ENCODE assay signal across 13 mouse cellular contexts in genomic region chr12:29698541-29698940, GRCm38 (mm10).
A peak's percentile ranks its signal among the peaks of the same experiment; 100 is the strongest.
DNase-seq lines count a peak whose midpoint lies in the region; ATAC-seq and TF ChIP-seq lines count a peak whose summit lies in the region.
"Had no signal": no experiment of that assay in that cellular context is flagged by ENCODE, and none has a peak within 500 bp of the region (broad histone marks: within the 10 kb centered on the region; RNA-seq: fewer than 3 reads in every experiment).

No protein-coding gene starts in this region.

- H3K36me3 ChIP-seq in hindbrain, embryonic 11.5 days (ENCODE audit: control insufficient read depth, insufficient read depth, low read length): no peaks in the 10 kb centered on the region
- H3K36me3 ChIP-seq in hindbrain, embryonic 10.5 days: no peaks in the 10 kb centered on the region
- H3K36me3 ChIP-seq in forebrain, postnatal 0 days (ENCODE audit: insufficient read depth): no peaks in the 10 kb centered on the region
- H3K36me3 ChIP-seq in midbrain, embryonic 12.5 days: no peaks in the 10 kb centered on the region
- H3K36me3 ChIP-seq in neural tube, embryonic 15.5 days: no peaks in the 10 kb centered on the region
- no peaks in the 10 kb centered on the region for H3K36me3 ChIP-seq in liver, postnatal 0 days (replicated peaks; ENCODE audit: insufficient read depth, low read length)

- DNase-seq in hindbrain, embryonic 11.5 days (ENCODE audit: low spot score): no peak
- no peak for DNase-seq in hindbrain, embryonic 10.5 days (ENCODE audit: low spot score)
- DNase-seq in forebrain, postnatal 0 days: no peak
- DNase-seq in ovary, adult 18-20 months (ENCODE audit: low spot score): no peak
- DNase-seq in liver, postnatal 0 days: no peak
- DNase-seq in adrenal gland, postnatal 36 days: no peak
- DNase-seq: cerebellum, adult 11 months; liver; lung, adult 2 months had no signal

- no peak overlapping the region for H3K4me3 ChIP-seq in hindbrain, embryonic 11.5 days (ENCODE audit: low read depth, low read length)
- no peak overlapping the region for H3K4me3 ChIP-seq in hindbrain, embryonic 10.5 days
- H3K4me3 ChIP-seq in forebrain, postnatal 0 days (ENCODE audit: low read depth, low read length): no peak overlapping the region
- no peak overlapping the region for H3K4me3 ChIP-seq in midbrain, embryonic 12.5 days
- H3K4me3 ChIP-seq in neural tube, embryonic 15.5 days (replicated peaks): no peak overlapping the region
- H3K4me3 ChIP-seq in liver, postnatal 0 days (ENCODE audit: low read depth, low read length): no peak overlapping the region
- H3K4me3 ChIP-seq: heart, adult 2 months had no signal

- H3K27me3 ChIP-seq in hindbrain, embryonic 11.5 days (ENCODE audit: control insufficient read depth, insufficient read depth, low read length): no peaks in the 10 kb centered on the region
- peaks cover 20% of the 10 kb centered on the region for H3K27me3 ChIP-seq in hindbrain, embryonic 10.5 days (ENCODE audit: insufficient read depth, poor library complexity, severe bottlenecking)
- H3K27me3 ChIP-seq in forebrain, postnatal 0 days (ENCODE audit: insufficient read depth, low read length): no peaks in the 10 kb centered on the region
- peaks cover 55% of the 10 kb centered on the region for H3K27me3 ChIP-seq in midbrain, embryonic 12.5 days
- no peaks in the 10 kb centered on the region for H3K27me3 ChIP-seq in neural tube, embryonic 15.5 days (replicated peaks)
- no peaks in the 10 kb centered on the region for H3K27me3 ChIP-seq in liver, postnatal 0 days (ENCODE audit: insufficient read depth, low read length)

- no peak overlapping the region for H3K4me2 ChIP-seq in hindbrain, embryonic 11.5 days (replicated peaks; ENCODE audit: low read depth, low read length)
- no peak overlapping the region for H3K4me2 ChIP-seq in forebrain, postnatal 0 days (ENCODE audit: low read depth)
- peak overlapping the region; percentile 32 for H3K4me2 ChIP-seq in midbrain, embryonic 12.5 days (replicated peaks)
- peak overlapping the region; percentile 19; the same call in 1 of the 2 replicates for H3K4me2 ChIP-seq in neural tube, embryonic 15.5 days
- H3K4me2 ChIP-seq in liver, postnatal 0 days (ENCODE audit: low read depth, low read length): no peak overlapping the region

- peak overlapping the region; percentile 70 for H3K27ac ChIP-seq in hindbrain, embryonic 11.5 days (ENCODE audit: low read depth, low read length)
- H3K27ac ChIP-seq in hindbrain, embryonic 10.5 days: no peak overlapping the region
- H3K27ac ChIP-seq in forebrain, postnatal 0 days (ENCODE audit: low read depth, low read length): peak overlapping the region; percentile 87
- peak overlapping the region; percentile 82 for H3K27ac ChIP-seq in midbrain, embryonic 12.5 days (replicated peaks)
- peak overlapping the region; percentile 91 for H3K27ac ChIP-seq in neural tube, embryonic 15.5 days (replicated peaks)
- H3K27ac ChIP-seq in liver, postnatal 0 days (ENCODE audit: low read depth): no peak overlapping the region

- H3K9me3 ChIP-seq in hindbrain, embryonic 11.5 days (ENCODE audit: control insufficient read depth, low read length): no peaks in the 10 kb centered on the region
- H3K9me3 ChIP-seq in hindbrain, embryonic 10.5 days: no peaks in the 10 kb centered on the region
- H3K9me3 ChIP-seq in forebrain, postnatal 0 days (ENCODE audit: low read length): no peaks in the 10 kb centered on the region
- no peaks in the 10 kb centered on the region for H3K9me3 ChIP-seq in midbrain, embryonic 12.5 days
- no peaks in the 10 kb centered on the region for H3K9me3 ChIP-seq in neural tube, embryonic 15.5 days (replicated peaks)
- no peaks in the 10 kb centered on the region for H3K9me3 ChIP-seq in liver, postnatal 0 days (ENCODE audit: low read length)

- no peak for TF ChIP-seq CTCF in forebrain, postnatal 0 days (IDR thresholded peaks at IDR 0.05; ENCODE audit: low read depth)
- TF ChIP-seq CTCF in liver, postnatal 0 days (IDR thresholded peaks at IDR 0.05; ENCODE audit: low read depth): no peak

- peaks cover 24% of the 10 kb centered on the region for H3K4me1 ChIP-seq in hindbrain, embryonic 11.5 days (replicated peaks; ENCODE audit: control insufficient read depth, insufficient read depth, low read length)
- peaks cover 67% of the 10 kb centered on the region for H3K4me1 ChIP-seq in hindbrain, embryonic 10.5 days (replicated peaks)
- H3K4me1 ChIP-seq in forebrain, postnatal 0 days (ENCODE audit: insufficient read depth): peaks cover 74% of the 10 kb centered on the region
- peaks cover 60% of the 10 kb centered on the region for H3K4me1 ChIP-seq in midbrain, embryonic 12.5 days
- H3K4me1 ChIP-seq in neural tube, embryonic 15.5 days: peaks cover 84% of the 10 kb centered on the region
- H3K4me1 ChIP-seq in liver, postnatal 0 days (ENCODE audit: insufficient read depth): no peaks in the 10 kb centered on the region

- no peak; the same call in 1 of the 2 replicates for ATAC-seq in hindbrain, embryonic 11.5 days (ENCODE audit: low FRiP score)
- no peak for ATAC-seq in forebrain, postnatal 0 days
- no peak for ATAC-seq in midbrain, embryonic 12.5 days (ENCODE audit: low FRiP score, low read depth)
- ATAC-seq in neural tube, embryonic 15.5 days (ENCODE audit: low FRiP score): 0 out of 2 replicates have a peak, but pooled peaks have one; percentile 7
- ATAC-seq in liver, postnatal 0 days: no peak
- ATAC-seq: inflammation-experienced regulatory T-cells, adult 6 months had no signal

- 36% methylated on average over 3 of the region's 3 CpGs for WGBS in hindbrain, embryonic 11.5 days
- WGBS in hindbrain, embryonic 10.5 days: 42% methylated on average over 3 of the region's 3 CpGs
- WGBS in forebrain, postnatal 0 days: 10% methylated on average over 3 of the region's 3 CpGs
- 12% methylated on average over 3 of the region's 3 CpGs for WGBS in midbrain, embryonic 12.5 days
- WGBS in neural tube, embryonic 15.5 days: 14% methylated on average over 3 of the region's 3 CpGs
- WGBS in liver, postnatal 0 days (ENCODE audit: insufficient replicate concordance): 79% methylated on average over 3 of the region's 3 CpGs

- TF ChIP-seq EP300 in liver, postnatal 0 days (IDR thresholded peaks at IDR 0.05; ENCODE audit: low read depth): no peak

- H3K9ac ChIP-seq in hindbrain, embryonic 11.5 days (ENCODE audit: low read depth, low read length): no peak overlapping the region
- peak overlapping the region; percentile 23; the same call in 1 of the 2 replicates for H3K9ac ChIP-seq in forebrain, postnatal 0 days
- H3K9ac ChIP-seq in midbrain, embryonic 12.5 days (replicated peaks): no peak overlapping the region
- no peak overlapping the region for H3K9ac ChIP-seq in neural tube, embryonic 15.5 days (replicated peaks)
- no peak overlapping the region for H3K9ac ChIP-seq in liver, postnatal 0 days (replicated peaks)

Comparison
In these comparisons a context has a peak if more than half of its experiments do, and no peak if none do; other contexts are left out.
1. H3K27ac ChIP-seq: peak in hindbrain, embryonic 11.5 days (single experiment), forebrain, postnatal 0 days (single experiment), midbrain, embryonic 12.5 days (single experiment) and neural tube, embryonic 15.5 days (single experiment); none in hindbrain, embryonic 10.5 days (single experiment) and liver, postnatal 0 days (single experiment).
2. H3K4me2 ChIP-seq: peak in midbrain, embryonic 12.5 days (single experiment) and neural tube, embryonic 15.5 days (single experiment); none in hindbrain, embryonic 11.5 days (single experiment), forebrain, postnatal 0 days (single experiment) and liver, postnatal 0 days (single experiment).